Mouse (Mus musculus) neural tube, embryonic 14.5 days (tissue): ENCODE results near the gene Me1. TPM values are rescaled to one million over a fixed set of nuclear protein-coding genes. Genes with fewer than 3 reads are reported as not detected.

ENCODE experiments used
- ATAC-seq: fragments of 200-750 bp; cut with Nextera tagmentation; 2 replicates; pipeline ENCODE4 v1.8.0; 2017; ENCODE audit warnings: low read depth, mild to moderate bottlenecking, moderate TSS enrichment, moderate library complexity
- H3K27ac ChIP-seq: fragments of 300-500 bp; sonication (generic); 2 replicates; pipeline ENCODE4 v1.5.1; 2014; ENCODE audit warnings: low read depth, mild to moderate bottlenecking, control low read depth, low read length, moderate library complexity, mixed read lengths
- H3K27me3 ChIP-seq: fragments of 300-500 bp; sonication (generic); 2 replicates; pipeline ENCODE4 v1.6.1; 2014; ENCODE audit warnings: low read length; ENCODE audit not compliant: control insufficient read depth, insufficient read depth
- H3K36me3 ChIP-seq: fragments of 300-500 bp; sonication (generic); 2 replicates; pipeline ENCODE4 v1.6.1; 2014; ENCODE audit warnings: low read length, mixed read lengths; ENCODE audit not compliant: control insufficient read depth, insufficient read depth
- H3K4me1 ChIP-seq: fragments of 300-500 bp; sonication (generic); 2 replicates; pipeline ENCODE4 v1.6.1; 2014; ENCODE audit warnings: low read length; ENCODE audit not compliant: control insufficient read depth, insufficient read depth
- H3K4me2 ChIP-seq: fragments of 300-500 bp; sonication (generic); 2 replicates; pipeline ENCODE4 v1.6.1; 2014; ENCODE audit warnings: mild to moderate bottlenecking, low read depth, low read length, control low read depth
- H3K4me3 ChIP-seq: fragments of 300-500 bp; sonication (generic); 2 replicates; pipeline ENCODE4 v1.5.1; 2014; ENCODE audit warnings: low read depth, low read length, control low read depth, mixed read lengths
- H3K9ac ChIP-seq: fragments of 300-500 bp; sonication (generic); replicated peaks from 2 replicates; pipeline ENCODE4 v1.6.1; 2014; ENCODE audit warnings: low read depth, mild to moderate bottlenecking, control low read depth, low read length, mixed read lengths
- H3K9me3 ChIP-seq: fragments of 300-500 bp; sonication (generic); 2 replicates; pipeline ENCODE4 v1.6.1; 2016; ENCODE audit warnings: low read length; ENCODE audit not compliant: control insufficient read depth
- WGBS: fragments of 180-500 bp; shearing (Covaris S2); extraction: QIAGEN DNeasy Blood & Tissue Kit; methylation state at CpG from one replicate; pipeline ENCODE4 v1.1.7; 2014; 5-methylcytosine and 5-hydroxymethylcytosine counted together
- polyA plus RNA-seq: library from polyadenylated mRNA; unstranded; fragments of >200 nt; fragmentation: Nextera tagmentation; extraction: Ambion mirVana; gene quantifications from 2 replicates; pipeline ENCODE4 v1.2.1, GENCODE M21; 2014

Me1 gene
- polyA plus RNA-seq, 1 experiment from 2014 or later = 49.0 TPM

DNA sequence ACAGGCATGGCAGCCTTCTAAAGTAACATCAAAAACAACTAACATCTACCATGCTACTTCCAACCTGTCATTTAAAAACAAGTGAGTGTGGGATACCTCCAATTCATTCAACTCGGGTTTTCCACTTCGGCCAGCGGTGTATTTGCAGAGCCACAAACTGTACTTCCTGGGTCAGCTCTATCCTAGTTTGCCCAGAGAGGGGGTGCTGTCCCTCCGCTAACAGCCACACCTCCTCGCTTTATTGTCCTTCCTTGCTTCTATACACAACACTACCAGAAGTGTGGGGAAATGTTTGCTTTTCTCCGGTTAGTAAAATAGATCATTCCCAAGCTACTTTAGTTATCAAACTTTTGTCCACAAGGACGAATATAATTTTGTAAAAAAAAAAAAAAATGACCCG, 124.8 kb downstream of the Me1 start:
- Histone ChIP-seq H3K4me2 (peak overlapping the region; percentile 98), H3K4me1 (peaks cover 8% of the 10 kb centered on the region), H3K9ac (peak overlapping the region; percentile 63; the same call in 1 of the 2 replicates), H3K9me3 (no peaks in the 10 kb centered on the region), H3K4me3 (peak overlapping the region; percentile 60), H3K27ac (no peak overlapping the region), H3K36me3 (peaks cover 9% of the 10 kb centered on the region; the same call in 1 of the 2 replicates), H3K27me3 (no peaks in the 10 kb centered on the region)
- 17% methylated on average over 8 of the region's 8 CpGs for WGBS
- ATAC-seq = no peak

DNA sequence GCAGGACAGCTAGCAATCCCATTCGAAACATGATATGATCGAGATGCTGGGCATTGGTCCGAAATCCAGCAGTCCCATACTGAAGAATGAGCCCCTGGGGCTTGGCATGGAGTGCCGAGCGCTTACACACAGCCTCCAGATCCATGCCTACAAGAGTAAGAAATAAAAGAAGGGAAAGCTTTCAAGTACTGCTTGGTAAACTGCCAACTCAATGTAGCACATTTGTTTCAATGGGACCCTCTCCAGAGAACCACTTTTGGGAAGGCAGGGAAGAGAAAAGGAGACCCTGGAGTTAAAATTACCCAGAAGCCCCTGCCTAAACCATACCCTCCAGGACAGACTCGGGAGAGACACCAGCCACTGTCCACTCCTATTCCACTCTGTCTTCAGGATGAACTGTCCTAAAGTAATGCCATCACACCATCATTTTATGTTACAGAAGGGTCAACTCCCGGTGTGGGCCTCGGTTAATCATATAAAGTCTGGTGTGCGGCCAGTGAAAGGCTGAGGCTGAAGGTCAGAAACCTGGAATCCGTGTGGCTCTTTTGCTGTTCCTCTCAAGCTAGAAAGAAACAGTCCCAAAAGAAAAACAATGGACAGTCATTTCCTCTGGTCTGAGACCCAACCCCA, 125.4 kb downstream of the Me1 start:
- peak overlapping the region; percentile 60; the same call in 1 of the 2 replicates for H3K4me3 ChIP-seq
- H3K36me3 ChIP-seq = peaks cover 13% of the 10 kb centered on the region
- 75% methylated on average over 10 of the region's 10 CpGs for WGBS
- no peak overlapping the region for H3K27ac ChIP-seq
- H3K9me3 ChIP-seq = no peaks in the 10 kb centered on the region
- H3K4me1 ChIP-seq = peaks cover 8% of the 10 kb centered on the region
- ATAC-seq = no peak
- no peaks in the 10 kb centered on the region for H3K27me3 ChIP-seq
- peak overlapping the region; percentile 25; the same call in 1 of the 2 replicates for H3K9ac ChIP-seq
- H3K4me2 ChIP-seq = peak overlapping the region; percentile 98; the same call in 1 of the 2 replicates

DNA sequence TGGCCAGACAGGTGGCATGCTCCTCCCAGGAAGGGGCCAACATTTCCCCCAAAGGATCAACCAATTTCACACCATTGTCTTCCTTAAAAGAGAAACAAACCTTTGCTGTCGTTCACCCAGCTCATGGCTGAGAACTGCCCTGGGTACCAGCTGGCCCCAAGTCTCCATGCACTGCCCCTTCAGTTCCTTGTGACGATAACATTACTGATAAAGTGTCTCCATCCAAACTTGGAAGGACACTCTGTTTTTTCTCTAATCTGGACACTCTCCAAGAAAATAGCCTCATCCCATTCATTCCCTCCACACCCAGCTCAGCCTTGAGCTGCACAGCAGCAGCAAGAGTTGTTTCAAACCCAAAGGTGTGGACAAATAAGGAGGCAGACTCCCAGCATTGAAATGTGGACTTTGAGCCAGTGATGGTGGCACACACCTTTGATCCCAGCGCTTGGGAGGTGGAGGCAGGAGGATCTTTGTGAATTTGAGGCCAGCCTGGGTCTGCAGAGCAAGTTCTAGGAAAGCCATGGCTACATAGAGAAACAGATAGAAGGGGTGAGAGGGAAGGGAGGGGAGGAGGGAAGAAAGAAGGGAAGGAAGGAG, 126.3 kb downstream of the Me1 start:
- H3K9ac ChIP-seq = no peak overlapping the region
- H3K4me1 ChIP-seq = peaks cover 8% of the 10 kb centered on the region
- no peaks in the 10 kb centered on the region for H3K27me3 ChIP-seq
- no peak for ATAC-seq
- no peak overlapping the region for H3K27ac ChIP-seq
- peaks cover 22% of the 10 kb centered on the region for H3K36me3 ChIP-seq
- H3K4me3 ChIP-seq = no peak overlapping the region
- whole genome bisulfite sequencing = 86% methylated on average over 3 of the region's 3 CpGs
- H3K4me2 ChIP-seq = no peak overlapping the region
- H3K9me3 ChIP-seq = no peaks in the 10 kb centered on the region

DNA sequence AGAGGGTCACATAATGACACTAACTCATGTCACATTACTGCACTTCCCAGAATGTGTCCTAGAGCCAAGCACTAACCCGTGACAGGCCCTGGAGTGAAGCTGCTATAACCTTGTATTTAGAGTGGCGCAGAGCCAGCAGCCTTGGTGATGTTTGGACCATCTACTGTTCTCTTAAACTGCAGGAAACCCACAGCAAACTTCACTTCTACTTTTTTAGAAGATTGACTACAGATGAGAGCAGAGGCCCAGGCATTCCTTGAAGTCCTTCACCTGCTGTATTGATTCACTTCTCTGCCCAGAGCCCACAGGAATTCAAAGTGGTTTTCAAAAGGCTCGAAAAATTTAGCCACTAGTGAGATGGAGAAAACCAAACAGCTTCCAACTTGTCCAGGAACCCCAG, 135.2 kb downstream of the Me1 start:
- H3K4me2 ChIP-seq = no peak overlapping the region
- WGBS = 85% methylated on average over 3 of the region's 3 CpGs
- no peak for ATAC-seq
- H3K36me3 ChIP-seq = peaks cover 48% of the 10 kb centered on the region
- H3K4me3 ChIP-seq = no peak overlapping the region
- H3K4me1 ChIP-seq = no peaks in the 10 kb centered on the region
- no peak overlapping the region for H3K27ac ChIP-seq
- no peaks in the 10 kb centered on the region for H3K27me3 ChIP-seq
- H3K9ac ChIP-seq = no peak overlapping the region
- no peaks in the 10 kb centered on the region for H3K9me3 ChIP-seq

DNA sequence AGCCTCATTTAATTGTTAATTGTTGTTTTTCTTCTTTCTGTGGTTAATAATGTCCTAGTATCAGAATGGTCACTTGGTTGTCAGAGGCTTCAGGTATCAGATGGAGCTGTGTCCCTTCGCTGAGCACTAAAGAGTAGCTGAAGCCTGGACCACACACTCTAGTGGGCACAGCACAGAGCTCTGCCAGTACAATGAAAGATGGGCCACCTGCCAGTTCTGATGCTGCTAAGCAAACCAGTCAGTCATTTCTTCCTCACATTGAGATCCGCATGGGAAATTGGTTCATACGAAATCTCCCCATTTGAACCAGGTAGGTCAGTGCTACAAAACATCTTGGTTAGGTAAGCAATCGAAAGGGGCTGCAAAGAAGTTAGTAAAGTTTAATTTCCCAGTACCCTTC, 141.1 kb downstream of the Me1 start:
- H3K4me1 ChIP-seq = no peaks in the 10 kb centered on the region

DNA sequence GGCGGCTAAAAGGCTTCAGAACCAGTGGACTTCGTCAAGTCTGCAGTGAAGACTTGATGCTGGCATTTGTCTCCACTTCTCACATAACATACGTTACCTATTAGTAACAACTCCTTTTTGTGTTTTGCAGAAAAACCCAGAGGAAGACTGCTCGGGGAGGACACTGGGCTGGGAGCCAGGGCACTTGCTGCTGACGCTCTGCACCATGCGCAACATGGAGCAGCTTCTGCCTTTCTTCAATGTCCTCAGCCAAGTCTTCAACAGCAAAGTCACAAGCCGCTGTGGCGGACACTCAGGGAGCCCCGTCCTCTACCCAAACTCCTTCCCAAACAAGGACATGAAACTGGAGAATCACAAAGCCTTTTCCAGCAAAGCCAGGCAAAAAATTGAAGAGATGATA, 141.9 kb downstream of the Me1 start:
- 87% methylated on average over 9 of the region's 9 CpGs for WGBS
- Histone ChIP-seq H3K4me1 (no peaks in the 10 kb centered on the region), H3K4me2 (no peak overlapping the region), H3K27me3 (no peaks in the 10 kb centered on the region), H3K36me3 (peaks cover 53% of the 10 kb centered on the region), H3K9ac (no peak overlapping the region), H3K9me3 (no peaks in the 10 kb centered on the region), H3K27ac (no peak overlapping the region), H3K4me3 (no peak overlapping the region)
- no peak for ATAC-seq

More for the DNA sequence above, 141.1 kb downstream of the Me1 start:
- Histone ChIP-seq H3K36me3 (peaks cover 60% of the 10 kb centered on the region), H3K9me3 (no peaks in the 10 kb centered on the region), H3K4me2 (no peak overlapping the region), H3K4me3 (no peak overlapping the region), H3K27me3 (no peaks in the 10 kb centered on the region), H3K27ac (no peak overlapping the region), H3K9ac (no peak overlapping the region)
- ATAC-seq = no peak
- WGBS = 95% methylated on average over 4 of the region's 4 CpGs

DNA sequence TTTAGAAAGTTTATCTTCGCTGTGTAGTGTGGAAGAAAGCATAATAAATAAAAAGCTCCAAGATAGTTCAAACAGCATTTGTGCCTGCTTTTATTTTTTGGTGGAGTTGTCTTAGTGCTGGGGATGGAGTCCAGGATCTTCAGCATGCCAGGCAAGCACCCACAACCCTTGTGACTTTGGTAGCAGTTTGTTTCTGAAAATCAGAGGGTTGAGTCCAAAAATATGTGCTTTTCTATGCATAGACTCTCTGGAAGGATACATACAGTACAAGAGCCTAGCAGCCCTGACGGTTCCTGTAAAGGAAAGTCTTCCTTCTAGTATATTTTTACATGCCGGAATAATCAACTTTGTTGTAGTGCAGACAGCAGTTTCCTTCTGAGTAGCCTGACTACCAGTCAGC, 145.0 kb downstream of the Me1 start:
- Histone ChIP-seq H3K36me3 (peaks cover 49% of the 10 kb centered on the region), H3K4me1 (no peaks in the 10 kb centered on the region), H3K9ac (no peak overlapping the region), H3K4me2 (no peak overlapping the region), H3K27ac (no peak overlapping the region), H3K27me3 (no peaks in the 10 kb centered on the region), H3K9me3 (no peaks in the 10 kb centered on the region), H3K4me3 (no peak overlapping the region)
- WGBS = 90% methylated on average over 3 of the region's 3 CpGs
- no peak for ATAC-seq

DNA sequence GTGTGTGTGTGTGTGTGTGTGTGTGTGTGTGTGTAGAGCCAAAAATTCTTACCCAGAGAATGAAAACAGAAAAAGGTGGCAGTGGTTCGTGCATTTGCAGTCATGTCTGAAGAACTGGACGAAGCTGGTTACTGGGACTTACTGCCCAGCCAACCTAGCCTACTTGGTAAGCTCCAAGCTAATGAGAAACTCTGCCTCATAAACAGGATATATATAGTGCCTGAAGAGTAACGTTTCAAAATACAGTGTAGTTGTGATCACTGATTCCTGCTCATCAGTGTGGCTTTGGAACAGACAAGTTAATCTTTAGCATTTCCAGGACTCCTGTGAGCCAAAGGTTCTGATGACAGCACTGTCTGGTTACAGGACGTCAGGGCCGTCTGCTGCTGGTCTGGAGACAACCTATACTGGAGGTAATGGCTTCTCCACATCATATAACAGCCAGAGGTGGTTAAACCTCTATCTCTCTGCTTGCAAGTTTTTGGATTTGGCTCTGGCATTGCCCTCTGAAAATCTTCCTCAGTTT, 146.1 kb downstream of the Me1 start:
- Histone ChIP-seq H3K9me3 (no peaks in the 10 kb centered on the region), H3K4me2 (no peak overlapping the region), H3K36me3 (peaks cover 48% of the 10 kb centered on the region), H3K27me3 (no peaks in the 10 kb centered on the region), H3K9ac (no peak overlapping the region), H3K4me1 (no peaks in the 10 kb centered on the region), H3K4me3 (no peak overlapping the region), H3K27ac (no peak overlapping the region)
- WGBS = 90% methylated on average over 5 of the region's 5 CpGs
- no peak for ATAC-seq

DNA sequence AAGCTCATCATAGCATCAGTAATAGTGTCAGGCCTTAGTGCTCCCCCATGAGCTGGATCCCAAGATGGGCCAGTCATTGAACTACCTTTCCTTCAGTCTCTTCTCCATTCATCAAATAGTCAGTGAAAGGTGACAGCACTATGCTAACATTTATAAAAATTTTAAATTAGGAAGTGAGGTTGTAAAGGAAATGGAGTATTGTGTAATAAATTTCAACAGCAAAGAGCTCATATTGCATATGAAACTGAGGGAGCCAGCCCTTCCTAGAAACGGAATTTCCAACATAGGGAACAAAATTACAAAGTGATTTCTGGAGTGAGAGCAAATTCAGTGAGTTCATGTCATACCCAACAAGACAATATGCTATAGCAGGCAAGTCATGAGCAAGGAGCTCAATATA, 151.2 kb downstream of the Me1 start:
- ATAC-seq = no peak
- no peaks in the 10 kb centered on the region for H3K27me3 ChIP-seq
- H3K4me1 ChIP-seq = no peaks in the 10 kb centered on the region
- no peak overlapping the region for H3K4me3 ChIP-seq
- H3K4me2 ChIP-seq = no peak overlapping the region
- no peak overlapping the region for H3K9ac ChIP-seq
- no peak overlapping the region for H3K27ac ChIP-seq
- WGBS = 73% methylated on average over 1 of the region's 1 CpGs
- H3K36me3 ChIP-seq = peaks cover 28% of the 10 kb centered on the region
- H3K9me3 ChIP-seq = no peaks in the 10 kb centered on the region
